Mouse (Mus musculus) erythroblast, embryonic 14.5 days (primary cell): ENCODE results near the gene Ppil6. TPM values are rescaled to one million over a fixed set of nuclear protein-coding genes. Genes with fewer than 3 reads are reported as not detected.

ENCODE experiments used
- H3K27me3 ChIP-seq: 2 replicates; pipeline ENCODE4 v1.6.1; 2012; ENCODE audit warnings: inconsistent platforms; ENCODE audit not compliant: control insufficient read depth
- H3K36me3 ChIP-seq: 2 replicates; pipeline ENCODE4 v1.6.1; 2012; ENCODE audit warnings: mild to moderate bottlenecking, inconsistent platforms; ENCODE audit not compliant: control insufficient read depth
- H3K4me1 ChIP-seq: 2 replicates; pipeline ENCODE4 v1.6.1; 2012; ENCODE audit warnings: inconsistent platforms; ENCODE audit not compliant: control insufficient read depth
- H3K4me3 ChIP-seq: replicated peaks from 2 replicates; pipeline ENCODE3; 2012; ENCODE audit warnings: moderate library complexity, mild to moderate bottlenecking, inconsistent platforms
- H3K9me3 ChIP-seq: 2 replicates; pipeline ENCODE4 v1.6.1; 2012; ENCODE audit warnings: low read length, inconsistent platforms, mixed read lengths; ENCODE audit not compliant: control insufficient read depth
- GATA1 ChIP-seq: IDR thresholded peaks from 2 replicates; pipeline ENCODE4 v1.6.1; 2012; ENCODE audit warnings: low read length, inconsistent platforms, mixed read lengths
- TAL1 ChIP-seq: IDR thresholded peaks from 3 replicates; pipeline ENCODE4 v1.6.1; 2012; ENCODE audit warnings: low read length, inconsistent platforms, mixed read lengths
- polyA plus RNA-seq: library from polyadenylated mRNA; stranded (reverse); fragments of >175 nt; gene quantifications from 2 replicates; pipeline ENCODE4 v1.2.3, GENCODE M21; 2012

Gene Ppil6
- polyA plus RNA-seq, 1 experiment, result not detected

DNA sequence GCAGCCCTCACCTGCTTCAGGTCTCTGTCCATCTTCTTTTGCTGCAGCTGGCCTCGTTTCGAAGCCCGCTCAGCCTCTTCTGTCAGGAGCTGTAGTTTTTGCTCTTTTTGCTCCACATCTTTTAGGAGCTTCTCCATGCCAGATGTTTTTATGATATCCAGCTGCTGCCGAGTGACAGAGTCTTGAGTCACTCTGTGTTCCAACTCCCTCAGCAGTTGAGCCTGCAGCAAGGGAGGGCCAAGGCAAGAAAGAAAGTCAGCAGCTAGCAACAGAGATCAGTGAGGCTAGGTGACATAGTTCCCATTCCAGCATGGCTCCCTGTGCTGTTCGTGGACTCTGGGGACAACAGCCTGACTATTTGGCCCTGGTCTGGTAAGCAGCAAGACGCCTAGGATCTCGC, 60.5 kb downstream of the Ppil6 start:
- peaks cover 5% of the 10 kb centered on the region for H3K9me3 ChIP-seq
- no peak for TF ChIP-seq TAL1
- no peak for TF ChIP-seq GATA1
- H3K27me3 ChIP-seq, result peaks cover 3% of the 10 kb centered on the region; the same call in 1 of the 2 replicates

DNA sequence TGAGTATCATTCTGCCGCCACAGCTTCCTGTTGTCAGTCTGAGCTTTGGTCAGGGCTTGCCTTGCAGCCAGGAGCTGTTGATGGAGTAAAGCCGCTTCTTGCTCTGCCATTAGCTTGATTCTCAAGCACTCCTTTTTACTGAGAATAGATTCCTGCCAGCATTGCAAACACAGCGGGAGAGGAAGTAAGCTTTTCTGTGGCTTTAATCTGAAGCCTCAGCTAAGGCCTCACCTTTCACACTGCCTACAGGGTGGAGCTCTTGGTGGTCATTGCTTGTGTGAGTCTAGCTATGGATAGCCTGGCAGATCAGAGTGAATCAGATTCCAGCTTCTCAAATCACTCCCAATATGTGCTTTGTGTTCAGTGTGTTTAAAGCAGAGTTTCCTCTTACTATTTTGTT, 62.1 kb downstream of the Ppil6 start:
- Histone ChIP-seq H3K4me1 (no peaks in the 10 kb centered on the region), H3K36me3 (no peaks in the 10 kb centered on the region), H3K27me3 (peaks cover 3% of the 10 kb centered on the region; the same call in 1 of the 2 replicates), H3K4me3 (no peak overlapping the region), H3K9me3 (peaks cover 5% of the 10 kb centered on the region)
- no peak for TF ChIP-seq TAL1
- no peak for TF ChIP-seq GATA1

More for the DNA sequence above, 60.5 kb downstream of the Ppil6 start:
- no peaks in the 10 kb centered on the region for H3K36me3 ChIP-seq
- no peaks in the 10 kb centered on the region for H3K4me1 ChIP-seq
- no peak overlapping the region for H3K4me3 ChIP-seq

- Histone ChIP-seq H3K9me3 (peaks cover 5% of the 10 kb centered on the region), H3K4me1 (no peaks in the 10 kb centered on the region), H3K4me3 (no peak overlapping the region), H3K36me3 (no peaks in the 10 kb centered on the region), H3K27me3 (peaks cover 3% of the 10 kb centered on the region; the same call in 1 of the 2 replicates)
- TF ChIP-seq GATA1 (no peak), TAL1 (no peak)
Observed at GRCm38 (mm10) chr10:41552847-41553589, 62.8 kb downstream of the Ppil6 start.

- TF ChIP-seq GATA1 (no peak), TAL1 (no peak)
Observed at GRCm38 (mm10) chr10:41553711-41554110, 63.5 kb downstream of the Ppil6 start.

GRCm38 (mm10) chr10:41555081-41555480, 64.8 kb downstream of the Ppil6 start:
- no peak for TF ChIP-seq TAL1
- TF ChIP-seq GATA1, result no peak
- Histone ChIP-seq H3K9me3 (no peaks in the 10 kb centered on the region), H3K36me3 (no peaks in the 10 kb centered on the region)

More at GRCm38 (mm10) chr10:41553711-41554110, 63.5 kb downstream of the Ppil6 start:
- Histone ChIP-seq H3K4me3 (no peak overlapping the region), H3K27me3 (peaks cover 3% of the 10 kb centered on the region; the same call in 1 of the 2 replicates), H3K9me3 (peaks cover 5% of the 10 kb centered on the region), H3K36me3 (no peaks in the 10 kb centered on the region), H3K4me1 (no peaks in the 10 kb centered on the region)

DNA sequence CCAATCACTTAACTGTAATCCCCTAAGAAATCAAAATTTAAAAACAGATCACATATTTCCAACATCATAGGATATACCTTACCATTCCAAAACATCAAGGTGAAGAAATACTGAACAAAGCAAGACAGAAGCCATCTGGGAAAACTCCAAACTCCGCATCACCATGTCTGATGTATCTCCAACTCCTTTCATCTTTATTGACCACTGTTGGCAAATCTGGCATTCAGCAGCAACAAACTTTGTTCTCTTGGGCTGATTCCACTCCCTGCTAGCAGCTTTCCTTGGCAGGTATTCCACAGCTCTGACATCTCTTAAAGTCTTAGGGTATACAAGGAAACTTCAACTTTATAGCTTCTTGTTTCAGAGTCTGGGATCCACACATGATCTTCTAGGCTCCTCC, 68.2 kb downstream of the Ppil6 start:
- TF ChIP-seq TAL1 (no peak), GATA1 (no peak)
- Histone ChIP-seq H3K4me1 (no peaks in the 10 kb centered on the region), H3K27me3 (no peaks in the 10 kb centered on the region; the same call in 1 of the 2 replicates), H3K9me3 (peaks cover 7% of the 10 kb centered on the region; the same call in 1 of the 2 replicates), H3K4me3 (no peak overlapping the region), H3K36me3 (no peaks in the 10 kb centered on the region)

More at GRCm38 (mm10) chr10:41555081-41555480, 64.8 kb downstream of the Ppil6 start:
- Histone ChIP-seq H3K4me1 (no peaks in the 10 kb centered on the region), H3K4me3 (no peak overlapping the region), H3K27me3 (peaks cover 3% of the 10 kb centered on the region; the same call in 1 of the 2 replicates)

DNA sequence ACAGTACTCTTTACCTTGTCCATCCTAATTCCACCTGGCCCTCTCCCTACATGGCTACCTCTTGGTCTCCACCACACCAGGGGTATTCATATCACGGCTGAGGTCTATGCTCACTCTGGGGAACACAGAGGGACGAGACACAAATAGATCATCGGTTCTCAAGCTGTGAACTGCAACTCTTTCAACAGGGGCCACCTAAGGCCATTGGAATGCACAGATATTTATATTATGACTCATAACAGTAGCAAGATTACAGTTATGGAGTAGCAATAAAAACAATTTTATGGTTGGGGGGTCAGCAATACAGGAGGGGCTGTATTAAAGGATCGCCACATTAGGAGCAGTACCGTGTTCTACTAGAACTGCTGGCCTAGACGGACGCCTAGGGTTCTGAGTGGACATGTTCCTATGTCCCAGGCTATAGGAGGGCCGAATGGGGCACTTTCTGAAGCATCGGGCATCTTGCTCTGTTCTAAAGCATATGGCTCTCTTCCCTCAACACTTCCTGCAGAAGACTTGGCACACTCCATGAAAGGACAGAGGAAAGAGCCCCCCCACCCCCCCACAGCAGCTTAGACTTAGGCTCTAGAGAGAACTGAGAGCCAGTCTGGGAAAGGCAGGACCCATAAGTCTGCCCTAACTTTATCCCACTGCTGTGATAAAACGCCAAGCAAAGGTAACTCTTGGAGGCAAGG, 71.6 kb downstream of the Ppil6 start:
- Histone ChIP-seq H3K9me3 (peaks cover 7% of the 10 kb centered on the region; the same call in 1 of the 2 replicates), H3K27me3 (no peaks in the 10 kb centered on the region), H3K36me3 (no peaks in the 10 kb centered on the region), H3K4me3 (no peak overlapping the region), H3K4me1 (no peaks in the 10 kb centered on the region)
- TF ChIP-seq GATA1, result no peak
- TF ChIP-seq TAL1, result no peak

Other genes starting within 250 kb of the Ppil6 start
- 0.27 and 0.38 TPM in 2 replicates for gene Fig4, start 187.2 kb upstream of the Ppil6 start, polyA plus RNA-seq
- gene Ak9, start 186.5 kb upstream of the Ppil6 start, polyA plus RNA-seq, result 0.01 TPM in 1 of 2 replicates, not detected in the other
- 0.45 and 0.48 TPM in 2 replicates for gene Zbtb24, start 40.1 kb upstream of the Ppil6 start, polyA plus RNA-seq
- gene Mical1, start 14.1 kb upstream of the Ppil6 start, polyA plus RNA-seq, result 0.10 and 0.16 TPM in 2 replicates
- gene Smpd2, start 70 bp upstream of the Ppil6 start, polyA plus RNA-seq, result 0.05 and 0.06 TPM in 2 replicates
- 5.0 and 5.5 TPM in 2 replicates for gene Cd164, start 29.0 kb downstream of the Ppil6 start, polyA plus RNA-seq
- gene Ccdc162, start 226.2 kb downstream of the Ppil6 start, polyA plus RNA-seq, result not detected in 2 replicates